ENCODE assay signal across 27 mouse cellular contexts in genomic region chr5:12297331-12297730, GRCm38 (mm10).
DNase-seq lines count a peak whose midpoint lies in the region; ATAC-seq and TF ChIP-seq lines count a peak whose summit lies in the region.
"Had no signal": no experiment of that assay in that cellular context is flagged by ENCODE, and none has a peak within 500 bp of the region (broad histone marks: within the 10 kb centered on the region; RNA-seq: fewer than 3 reads in every experiment).

No protein-coding gene starts in this region.

- WGBS in kidney, embryonic 16.5 days: 22% methylated on average over 2 of the region's 2 CpGs

- POLR2A ChIA-PET in Patski (lab: Charles Lee): no interaction called here

- TF ChIP-seq CTCF in Patski (IDR thresholded peaks at IDR 0.05): no peak

- no peaks in the 10 kb centered on the region for H3K27me3 ChIP-seq in kidney, embryonic 16.5 days (ENCODE audit: insufficient read depth, low read length)
- no peaks in the 10 kb centered on the region for H3K27me3 ChIP-seq in Patski
- H3K27me3 ChIP-seq: embryonic facial prominence, embryonic 15.5 days; heart, embryonic 13.5 days had no signal

- no peak overlapping the region for H3K9ac ChIP-seq in kidney, embryonic 16.5 days (replicated peaks; ENCODE audit: low read length)
- H3K9ac ChIP-seq: embryonic facial prominence, embryonic 15.5 days; forebrain, postnatal 0 days; heart, embryonic 13.5 days; hindbrain, embryonic 14.5 days had no signal

- in situ Hi-C loops in Patski (cut with MboI; ENCODE audit: low pct_unique_long_range_greater_than_20kb): no loop called here

- no peaks in the 10 kb centered on the region for H3K36me3 ChIP-seq in kidney, embryonic 16.5 days (ENCODE audit: insufficient read depth, low read length)
- H3K36me3 ChIP-seq: embryonic facial prominence, embryonic 15.5 days; heart, embryonic 13.5 days had no signal

- ATAC-seq in kidney, embryonic 16.5 days (ENCODE audit: low FRiP score, low TSS enrichment): 0 out of 2 replicates have a peak, but pooled peaks have one; percentile 26
- peak; percentile 27 for ATAC-seq in Patski
- ATAC-seq: activated CD4-positive, CD25-positive, alpha-beta regulatory T cell, adult 4 months; CD4-positive, CD25-positive, alpha-beta regulatory T cell, adult 4 months; forebrain, embryonic 14.5 days; forebrain, postnatal 0 days; hindbrain, postnatal 0 days; inflammation-experienced regulatory T-cells, adult 6 months; intestine, embryonic 16.5 days had no signal

- H3K4me3 ChIP-seq in kidney, embryonic 16.5 days (ENCODE audit: low read length): no peak overlapping the region
- H3K4me3 ChIP-seq: embryonic facial prominence, embryonic 15.5 days; heart, embryonic 13.5 days had no signal

- no peak overlapping the region for H3K4me2 ChIP-seq in kidney, embryonic 16.5 days (replicated peaks; ENCODE audit: low read depth, low read length)
- H3K4me2 ChIP-seq: embryonic facial prominence, embryonic 15.5 days; heart, embryonic 13.5 days; hindbrain, embryonic 14.5 days had no signal

- no peaks in the 10 kb centered on the region for H3K9me3 ChIP-seq in kidney, embryonic 16.5 days (ENCODE audit: low read length)
- H3K9me3 ChIP-seq: embryonic facial prominence, embryonic 15.5 days; heart, embryonic 13.5 days had no signal

- H3K27ac ChIP-seq in kidney, embryonic 16.5 days (ENCODE audit: low read length): no peak overlapping the region
- H3K27ac ChIP-seq: embryonic facial prominence, embryonic 15.5 days; heart, embryonic 13.5 days; hindbrain, embryonic 14.5 days; hindbrain, postnatal 0 days had no signal

- no peaks in the 10 kb centered on the region for H3K4me1 ChIP-seq in kidney, embryonic 16.5 days (ENCODE audit: insufficient read depth, low read length)
- H3K4me1 ChIP-seq: embryonic facial prominence, embryonic 15.5 days had no signal

- CTCF ChIA-PET in Patski (lab: Charles Lee): no interaction called here

- DNase-seq in embryo, embryonic 10.5 days (ENCODE audit: low spot score): peak; percentile 13
- DNase-seq in embryo, embryonic 10 days (ENCODE audit: low spot score): no peak
- DNase-seq in kidney, postnatal 36 days: no peak
- no peak for DNase-seq in Patski (ENCODE audit: low read depth, low spot score)
- DNase-seq in retina, embryonic 14.5 days (ENCODE audit: low spot score): peak; percentile 79
- no peak for DNase-seq in frontal cortex, postnatal 14 days (ENCODE audit: low spot score in 2 of 2)
- no peak for DNase-seq in thymus, postnatal 14 days
- DNase-seq: adrenal gland, adult 8-10 months; adrenal gland, postnatal 25 days; cerebellum, adult 11-12 months; cerebellum, adult 8-10 months; cerebellum, postnatal 25 days; forebrain, postnatal 0 days; gastrocnemius, postnatal 25 days; heart, adult 18-20 months; heart, postnatal 14 days; heart, postnatal 4 days had no signal

Comparison
In these comparisons a context has a peak if more than half of its experiments do, and no peak if none do; other contexts are left out.
1. DNase-seq: peak in embryo, embryonic 10.5 days (single experiment) and retina, embryonic 14.5 days (single experiment); none in embryo, embryonic 10 days (single experiment), kidney, postnatal 36 days (0 of 2), Patski (single experiment), frontal cortex, postnatal 14 days (0 of 2) and thymus, postnatal 14 days (single experiment).